Mouse (Mus musculus): Measurements from ENCODE around the gene Galnt14.

Galnt14 gene

GRCm38 (mm10) chr17:73710042-73710911 lies at the start of gene Galnt14:
Galnt14 (minus strand) TSS chr17:73710453.
- DNase-seq (ENCODE audit: low read depth, low spot score), result peak; percentile 47

DNA sequence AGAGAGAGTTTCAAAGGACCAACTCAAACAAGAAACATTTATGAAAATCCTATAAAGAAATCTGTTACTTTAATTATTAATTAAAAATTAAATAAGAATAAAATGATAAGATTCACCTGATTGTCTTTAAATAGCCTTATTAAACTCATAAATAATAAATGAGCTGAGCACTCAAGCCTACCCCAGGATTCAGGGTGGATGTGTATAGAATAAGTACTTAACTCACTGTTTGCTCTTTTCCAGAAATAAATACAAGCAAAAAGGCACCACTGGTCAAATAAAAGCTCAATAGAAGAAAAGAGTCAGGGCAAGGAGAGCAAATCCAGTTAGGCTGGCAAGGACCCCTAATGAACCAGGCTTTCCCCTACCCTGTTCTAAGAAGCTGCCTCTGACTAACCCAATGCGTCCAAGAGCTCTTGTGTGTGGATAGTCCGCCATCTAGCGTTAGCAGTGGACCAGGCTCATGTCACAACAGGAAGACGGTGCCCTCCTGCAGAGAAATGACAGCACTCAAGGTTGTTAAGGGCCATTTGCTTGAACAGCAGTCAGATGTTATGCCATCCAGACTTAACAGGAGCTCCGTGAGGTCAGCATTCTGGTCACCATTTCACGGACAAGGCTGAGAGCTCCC lies 33.5 kb upstream of the Galnt14 start:
- peak; percentile 64 for DNase-seq (ENCODE audit: low read depth, low spot score)

DNA sequence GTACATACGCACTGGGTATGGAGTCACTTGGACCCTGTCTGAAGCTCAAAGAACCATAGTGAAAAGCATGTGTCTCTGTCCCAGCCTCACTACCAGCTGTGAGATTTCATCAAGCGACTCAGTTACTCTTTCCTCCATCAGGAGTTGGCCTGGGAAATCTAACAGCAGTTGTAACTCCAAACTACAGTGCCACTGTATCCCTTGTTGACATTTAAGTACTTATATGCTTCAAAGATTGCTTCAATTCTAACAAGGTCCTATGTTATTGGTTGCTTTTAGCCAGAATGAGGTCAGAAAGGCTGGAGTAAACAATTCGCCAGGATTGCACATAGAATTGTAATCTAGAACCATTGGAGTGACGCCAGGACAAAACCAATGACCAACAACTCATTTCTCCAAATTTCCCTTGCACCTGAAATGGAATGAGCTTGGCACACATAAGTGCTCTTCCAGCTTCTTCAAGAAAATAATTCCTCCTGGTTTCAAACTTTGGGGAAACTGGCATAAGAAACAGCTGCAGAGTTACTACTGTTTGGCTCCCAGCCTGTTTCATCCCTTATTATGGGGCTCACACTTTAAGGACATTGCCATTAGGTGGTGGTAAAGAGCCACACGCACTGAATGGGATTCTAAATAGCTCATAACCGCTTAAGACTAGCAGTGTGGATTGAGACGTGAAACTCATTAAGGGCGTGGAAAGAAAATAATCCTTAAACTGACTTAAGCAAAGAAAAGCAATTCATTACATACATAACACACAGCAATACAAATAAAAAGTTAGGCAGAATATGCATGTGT lies 13.8 kb upstream of the Galnt14 start:
- DNase-seq (ENCODE audit: low read depth, low spot score), result no peak

DNA sequence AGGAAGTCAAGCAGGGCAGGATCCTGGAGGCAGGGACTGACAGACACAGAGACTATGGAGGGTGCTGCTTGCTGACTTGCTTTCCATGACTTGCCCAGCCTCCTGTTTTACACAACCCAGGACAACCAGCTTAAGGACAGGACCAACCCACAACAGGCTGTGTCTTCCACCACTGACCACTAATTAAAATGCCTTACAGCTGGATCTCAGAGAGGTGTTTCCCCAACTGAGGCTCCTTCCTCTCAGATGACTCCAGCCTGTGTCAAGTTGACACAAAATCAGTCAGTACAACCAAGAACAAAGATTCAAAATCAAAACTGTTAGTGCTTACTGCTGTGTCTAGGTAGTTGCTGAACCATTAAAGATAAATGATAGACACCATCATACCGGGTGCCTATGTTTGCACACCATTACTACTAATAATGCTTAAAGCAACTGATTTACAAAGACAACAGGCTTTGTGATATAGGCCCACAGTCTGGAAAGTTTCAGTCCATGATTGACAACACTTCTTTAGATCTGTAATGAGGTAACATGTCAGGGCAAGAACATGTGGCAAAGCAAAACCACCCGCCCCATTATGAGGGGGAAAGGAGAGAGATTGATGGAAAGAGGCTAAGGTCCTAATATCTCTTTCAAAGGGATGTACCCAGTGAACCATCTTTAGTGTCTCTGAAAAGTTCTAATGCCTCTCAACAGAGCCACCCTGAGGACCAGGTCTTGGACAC lies 8.9 kb upstream of the Galnt14 start:
- DNase-seq (ENCODE audit: low read depth, low spot score), result no peak

DNA sequence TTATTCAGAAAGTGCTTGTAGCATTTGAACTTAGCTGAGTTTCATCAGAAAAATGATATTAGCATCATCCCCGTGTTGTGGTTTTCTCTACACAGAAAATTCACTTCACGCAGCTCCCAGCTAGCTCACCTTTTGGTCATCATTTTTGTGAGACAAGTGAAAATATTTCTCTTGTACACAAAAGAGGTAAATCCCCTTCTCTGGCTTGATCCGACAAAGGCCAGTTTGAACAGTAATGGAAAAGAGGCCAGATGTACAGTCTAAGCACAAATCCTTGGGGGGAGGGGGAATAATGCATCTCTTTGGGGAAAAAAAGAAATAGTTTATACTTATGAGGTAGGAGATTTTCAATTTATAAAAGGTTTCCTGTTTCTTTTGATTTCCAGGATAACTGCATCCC lies 6.4 kb upstream of the Galnt14 start:
- DNase-seq (ENCODE audit: low read depth, low spot score), result no peak

GRCm38 (mm10) chr17:73714440-73715221 lies 4.4 kb upstream of the Galnt14 start:
- DNase-seq (ENCODE audit: low read depth, low spot score), result no peak

GRCm38 (mm10) chr17:73713347-73713746 lies 3.1 kb upstream of the Galnt14 start:
- DNase-seq (ENCODE audit: low read depth, low spot score), result no peak

GRCm38 (mm10) chr17:73711919-73712318 lies 1.7 kb upstream of the Galnt14 start:
- peak; percentile 4 for DNase-seq (ENCODE audit: low read depth, low spot score)

DNA sequence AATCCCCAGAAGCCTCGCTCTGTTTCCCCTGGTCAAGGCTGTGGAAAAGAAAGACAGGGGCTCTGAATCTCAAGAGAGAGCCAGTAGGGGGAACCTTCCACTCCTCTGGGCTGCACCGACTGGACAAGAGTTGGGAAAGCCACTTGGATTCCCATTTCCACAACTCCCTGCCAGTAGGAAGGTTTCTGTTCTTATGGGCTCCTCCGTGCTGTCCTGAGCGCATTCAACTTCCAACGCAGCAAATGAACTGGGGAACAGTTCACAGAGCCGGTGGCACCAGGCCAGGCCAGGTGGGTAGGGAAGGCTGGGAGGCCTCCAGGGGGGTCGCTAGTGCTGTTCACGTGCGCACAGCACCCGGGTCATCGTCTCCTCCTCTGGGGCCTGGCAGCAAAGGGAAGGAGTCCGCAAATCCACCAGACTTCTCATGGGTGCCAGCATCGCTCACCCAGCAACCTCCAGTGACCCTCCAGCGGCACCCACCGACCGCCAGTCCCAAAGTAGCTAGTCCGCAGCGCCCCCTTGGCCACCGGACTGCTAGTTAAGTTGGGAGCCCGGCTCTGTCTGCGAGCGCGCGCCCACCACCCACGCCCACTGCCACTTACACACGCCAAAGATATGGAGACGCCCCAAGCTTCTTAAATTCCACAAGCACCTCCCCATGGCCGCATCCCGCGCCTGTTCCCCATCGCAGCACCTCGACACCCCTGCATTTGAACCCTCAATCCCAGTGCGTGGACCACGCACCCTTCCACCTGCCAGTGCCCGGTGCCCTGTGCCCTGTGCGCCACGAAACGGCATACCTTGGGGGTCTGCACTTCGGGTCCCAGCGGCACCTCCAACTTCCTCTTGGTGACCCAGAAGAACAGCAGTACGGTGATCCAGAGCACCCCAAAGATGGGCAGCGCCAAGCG lies 867 bp downstream of the Galnt14 start:
- DNase-seq (ENCODE audit: low read depth, low spot score), result peak; percentile 19

DNA sequence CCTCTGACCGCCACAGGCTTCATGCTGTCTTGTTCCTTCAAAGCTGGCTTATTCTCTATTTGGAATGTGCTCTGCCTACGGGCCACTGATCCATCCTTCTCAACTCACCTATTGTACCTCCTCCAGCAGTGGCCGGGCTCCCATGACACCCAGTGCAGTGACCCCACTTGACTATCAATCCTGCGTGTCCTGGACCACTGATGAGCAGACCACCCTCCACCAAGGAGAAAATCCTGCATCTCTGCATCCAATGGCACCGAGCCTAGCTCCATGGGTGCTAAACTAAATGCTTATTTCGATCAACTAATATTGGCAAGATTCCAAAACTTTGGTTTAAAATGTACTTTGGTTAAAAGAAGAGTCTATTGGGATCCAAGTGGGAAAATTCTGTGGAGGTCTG lies 1.8 kb downstream of the Galnt14 start:
- no peak for DNase-seq (ENCODE audit: low read depth, low spot score)

GRCm38 (mm10) chr17:73703571-73703970 lies 6.7 kb downstream of the Galnt14 start:
- no peak for DNase-seq (ENCODE audit: low read depth, low spot score)

DNA sequence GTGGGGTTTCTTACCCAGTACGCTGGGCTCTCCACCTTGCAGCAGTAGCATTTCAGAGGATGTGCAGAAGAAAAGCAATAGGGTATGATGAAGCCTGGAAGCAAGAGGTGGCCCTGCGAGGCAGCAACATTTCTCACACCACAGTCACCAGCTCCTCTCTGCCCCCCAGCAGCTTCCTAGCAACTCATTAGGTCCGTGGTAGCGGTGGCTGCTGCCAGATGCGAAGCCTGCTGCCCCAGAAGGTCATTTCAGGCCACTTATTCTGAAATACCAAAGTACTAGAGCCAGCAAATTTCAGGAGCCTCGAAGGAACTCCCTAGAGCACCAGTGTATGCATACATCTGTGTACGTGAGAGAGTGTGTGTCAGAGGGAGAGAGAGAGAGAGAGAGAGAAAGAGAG lies 9.2 kb downstream of the Galnt14 start:
- DNase-seq (ENCODE audit: low read depth, low spot score), result no peak

DNA sequence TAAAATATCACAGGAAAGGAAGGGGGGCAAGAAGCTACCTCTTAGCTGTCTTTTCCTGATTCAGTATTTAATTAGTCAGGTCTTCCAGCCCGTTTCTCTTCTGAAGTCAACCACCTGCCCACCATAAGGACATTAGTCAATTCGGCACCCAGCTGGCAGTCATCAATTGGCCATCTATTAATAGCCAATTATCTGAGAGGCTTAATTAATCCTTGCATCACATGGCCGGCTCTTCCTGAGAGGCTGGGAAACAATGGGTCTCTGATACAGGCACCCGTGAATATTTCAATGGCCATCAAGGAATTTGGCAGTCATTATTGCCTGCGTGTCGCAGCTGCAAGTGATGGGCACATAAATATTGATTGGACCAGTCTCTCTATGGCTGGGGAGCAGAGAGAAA lies 10.4 kb downstream of the Galnt14 start:
- DNase-seq (ENCODE audit: low read depth, low spot score), result no peak

GRCm38 (mm10) chr17:73694206-73694952 lies 15.9 kb downstream of the Galnt14 start:
- DNase-seq (ENCODE audit: low read depth, low spot score), result no peak

DNA sequence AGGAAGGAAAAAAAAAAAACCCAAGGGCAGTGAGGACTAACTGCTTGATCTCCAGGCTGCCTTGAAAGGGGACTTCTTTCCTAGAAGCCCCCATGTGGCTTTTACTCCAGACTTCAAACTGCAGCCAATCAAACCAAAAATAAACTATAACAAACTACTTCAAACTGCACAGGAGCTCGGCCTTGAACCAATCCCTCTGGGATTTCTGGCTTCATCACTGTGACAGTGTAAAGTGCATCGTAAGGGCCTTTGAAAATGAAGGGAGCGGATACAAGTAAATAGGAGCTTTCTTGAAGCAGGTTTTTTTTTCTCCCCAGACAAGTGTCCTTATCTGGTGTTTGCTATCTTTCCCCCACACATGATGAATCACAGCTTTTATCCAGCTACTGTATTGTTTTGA lies 22.0 kb downstream of the Galnt14 start:
- DNase-seq (ENCODE audit: low read depth, low spot score), result no peak

GRCm38 (mm10) chr17:73686292-73686691 lies 24.0 kb downstream of the Galnt14 start:
- DNase-seq (ENCODE audit: low read depth, low spot score), result no peak

- DNase-seq (ENCODE audit: low read depth, low spot score), result no peak
Measured at GRCm38 (mm10) chr17:73684746-73685145, 25.5 kb downstream of the Galnt14 start.

- DNase-seq (ENCODE audit: low read depth, low spot score), result no peak
Measured at GRCm38 (mm10) chr17:73671921-73672320, 38.3 kb downstream of the Galnt14 start.

DNA sequence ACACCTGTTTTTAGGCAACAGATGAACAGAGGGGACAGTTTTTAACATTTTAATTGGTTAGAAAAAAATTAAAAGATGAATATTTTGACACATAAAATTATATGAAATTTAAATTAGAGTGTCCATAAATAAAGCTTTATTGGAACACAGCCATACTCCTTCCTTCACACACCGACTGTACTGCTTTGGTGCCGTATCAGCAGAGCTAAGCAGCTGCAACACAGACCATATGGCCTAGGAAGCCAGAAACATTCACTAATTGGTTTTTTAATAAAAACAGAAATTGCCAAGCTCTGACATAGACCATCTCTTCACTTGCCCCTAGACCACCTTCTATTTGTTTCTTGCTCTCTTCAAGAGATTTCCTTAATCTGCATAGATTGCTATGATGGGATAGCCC lies 40.2 kb downstream of the Galnt14 start:
- no peak for DNase-seq (ENCODE audit: low read depth, low spot score)

Measured in ZHBTc4 (cell line).